Mouse (Mus musculus): ENCODE data around the gene Plpp3. TPM values are rescaled to one million over a fixed set of nuclear protein-coding genes. Genes with fewer than 3 reads are reported as not detected.

Gene Plpp3
- 70.9 and 78.5 TPM in 2 replicates for polyA plus RNA-seq (2015; fragmentation: Nextera tagmentation; extraction: Ambion mirVana)

GRCm38 (mm10) chr4:105157276-105158168, at the start of gene Plpp3:
Plpp3 (plus strand) TSS chr4:105157347.
- Histone ChIP-seq H3K4me2 (peak within 1 kb of the TSS; percentile 79), H3K27me3 (peaks cover 3% of the 10 kb centered on the region; the same call in 1 of the 2 replicates), H3K4me3 (peak within 1 kb of the TSS; percentile 87), H3K4me1 (replicated peaks) (peaks cover 44% of the 10 kb centered on the region), H3K9me3 (no peaks in the 10 kb centered on the region), H3K27ac (replicated peaks) (peak within 1 kb of the TSS; percentile 93), H3K9ac (peak within 1 kb of the TSS; percentile 95), H3K36me3 (no peaks in the 10 kb centered on the region)
- ATAC-seq (ENCODE audit: low read depth) = peak; percentile 74
- WGBS = under 1% methylated on average over 76 of the region's 77 CpGs

GRCm38 (mm10) chr4:105107943-105108640, 49.1 kb upstream of the Plpp3 start:
- Histone ChIP-seq H3K4me1 (replicated peaks) (peaks cover 30% of the 10 kb centered on the region), H3K9ac (no peak overlapping the region), H3K9me3 (no peaks in the 10 kb centered on the region), H3K27ac (replicated peaks) (no peak overlapping the region), H3K4me2 (peak overlapping the region; percentile 83), H3K36me3 (no peaks in the 10 kb centered on the region), H3K27me3 (no peaks in the 10 kb centered on the region), H3K4me3 (peak overlapping the region; percentile 78; the same call in 1 of the 2 replicates)
- no peak for ATAC-seq (ENCODE audit: low read depth)
- WGBS = 62% methylated on average over 12 of the region's 12 CpGs

GRCm38 (mm10) chr4:105108641-105109198, 48.4 kb upstream of the Plpp3 start:
- Histone ChIP-seq H3K27ac (replicated peaks) (no peak overlapping the region), H3K9ac (peak overlapping the region; percentile 88), H3K36me3 (no peaks in the 10 kb centered on the region), H3K27me3 (no peaks in the 10 kb centered on the region), H3K4me1 (replicated peaks) (peaks cover 30% of the 10 kb centered on the region), H3K9me3 (no peaks in the 10 kb centered on the region), H3K4me2 (peak overlapping the region; percentile 83), H3K4me3 (peak overlapping the region; percentile 78)
- WGBS = 30% methylated on average over 5 of the region's 5 CpGs
- ATAC-seq (ENCODE audit: low read depth) = peak; percentile 2; the same call in 1 of the 2 replicates

- Histone ChIP-seq H3K9me3 (no peaks in the 10 kb centered on the region), H3K9ac (peak within 1 kb of the TSS; percentile 88), H3K36me3 (no peaks in the 10 kb centered on the region), H3K4me1 (replicated peaks) (peaks cover 30% of the 10 kb centered on the region), H3K27ac (replicated peaks) (peak within 1 kb of the TSS; percentile 90), H3K4me3 (peak within 1 kb of the TSS; percentile 78), H3K4me2 (peak within 1 kb of the TSS; percentile 83), H3K27me3 (no peaks in the 10 kb centered on the region)
- WGBS = under 1% methylated on average over 80 of the region's 80 CpGs
- ATAC-seq (ENCODE audit: low read depth) = peak; percentile 92
These were observed 47.8 kb upstream of the Plpp3 start, which contains the start of gene Prkaa2 for GRCm38 (mm10) chr4:105109199-105109989. Prkaa2 (minus strand) TSS chr4:105109890.

GRCm38 (mm10) chr4:105109990-105110683, 47.0 kb upstream of the Plpp3 start:
- peak overlapping the region; percentile 78 for H3K4me3 ChIP-seq
- H3K27ac ChIP-seq (replicated peaks) = peak overlapping the region; percentile 90
- peak overlapping the region; percentile 83 for H3K4me2 ChIP-seq
- peak overlapping the region; percentile 88 for H3K9ac ChIP-seq
- H3K27me3 ChIP-seq = no peaks in the 10 kb centered on the region
- no peaks in the 10 kb centered on the region for H3K36me3 ChIP-seq
- H3K4me1 ChIP-seq (replicated peaks) = peaks cover 30% of the 10 kb centered on the region
- H3K9me3 ChIP-seq = no peaks in the 10 kb centered on the region
- WGBS = 2% methylated on average over 24 of the region's 24 CpGs
- peak; percentile 82 for ATAC-seq (ENCODE audit: low read depth)

- Histone ChIP-seq H3K27me3 (no peaks in the 10 kb centered on the region), H3K4me2 (peak overlapping the region; percentile 83), H3K9ac (peak overlapping the region; percentile 88), H3K9me3 (no peaks in the 10 kb centered on the region), H3K4me1 (replicated peaks) (peaks cover 26% of the 10 kb centered on the region), H3K36me3 (no peaks in the 10 kb centered on the region), H3K4me3 (peak overlapping the region; percentile 78), H3K27ac (replicated peaks) (peak overlapping the region; percentile 90)
- 53% methylated on average over 4 of the region's 4 CpGs for WGBS
- ATAC-seq (ENCODE audit: low read depth) = peak; percentile 8; the same call in 1 of the 2 replicates
These were observed 46.5 kb upstream of the Plpp3 start for GRCm38 (mm10) chr4:105110684-105111035.

GRCm38 (mm10) chr4:105111770-105112169, 45.4 kb upstream of the Plpp3 start:
- H3K27ac ChIP-seq (replicated peaks) = no peak overlapping the region
- no peaks in the 10 kb centered on the region for H3K9me3 ChIP-seq
- no peaks in the 10 kb centered on the region for H3K27me3 ChIP-seq
- H3K4me2 ChIP-seq = no peak overlapping the region
- H3K4me1 ChIP-seq (replicated peaks) = peaks cover 26% of the 10 kb centered on the region
- no peaks in the 10 kb centered on the region for H3K36me3 ChIP-seq
- no peak for ATAC-seq (ENCODE audit: low read depth)
- no peak overlapping the region for H3K4me3 ChIP-seq
- no peak overlapping the region for H3K9ac ChIP-seq
- 91% methylated on average over 11 of the region's 11 CpGs for WGBS

GRCm38 (mm10) chr4:105113042-105113441, 44.1 kb upstream of the Plpp3 start:
- WGBS = 82% methylated on average over 5 of the region's 5 CpGs
- Histone ChIP-seq H3K4me2 (no peak overlapping the region), H3K36me3 (no peaks in the 10 kb centered on the region), H3K9me3 (no peaks in the 10 kb centered on the region), H3K27ac (replicated peaks) (no peak overlapping the region), H3K4me1 (replicated peaks) (peaks cover 19% of the 10 kb centered on the region), H3K4me3 (no peak overlapping the region), H3K9ac (no peak overlapping the region), H3K27me3 (no peaks in the 10 kb centered on the region)
- ATAC-seq (ENCODE audit: low read depth) = no peak

GRCm38 (mm10) chr4:105113468-105113867, 43.7 kb upstream of the Plpp3 start:
- ATAC-seq (ENCODE audit: low read depth) = no peak
- no peaks in the 10 kb centered on the region for H3K9me3 ChIP-seq
- no peak overlapping the region for H3K4me3 ChIP-seq
- H3K36me3 ChIP-seq = no peaks in the 10 kb centered on the region
- H3K4me2 ChIP-seq = no peak overlapping the region
- 85% methylated on average over 3 of the region's 3 CpGs for WGBS
- no peak overlapping the region for H3K27ac ChIP-seq (replicated peaks)
- H3K4me1 ChIP-seq (replicated peaks) = peaks cover 15% of the 10 kb centered on the region
- H3K27me3 ChIP-seq = no peaks in the 10 kb centered on the region
- H3K9ac ChIP-seq = no peak overlapping the region

- no peak for ATAC-seq (ENCODE audit: low read depth)
- H3K27ac ChIP-seq (replicated peaks) = no peak overlapping the region
- H3K9ac ChIP-seq = no peak overlapping the region
- no peaks in the 10 kb centered on the region for H3K9me3 ChIP-seq
- H3K27me3 ChIP-seq = no peaks in the 10 kb centered on the region
- 53% methylated on average over 6 of the region's 6 CpGs for WGBS
- H3K4me1 ChIP-seq (replicated peaks) = no peaks in the 10 kb centered on the region
- no peaks in the 10 kb centered on the region for H3K36me3 ChIP-seq
- H3K4me3 ChIP-seq = no peak overlapping the region
- H3K4me2 ChIP-seq = no peak overlapping the region
These were observed 36.1 kb upstream of the Plpp3 start for GRCm38 (mm10) chr4:105121081-105121480.

GRCm38 (mm10) chr4:105122429-105122828, 34.7 kb upstream of the Plpp3 start:
- Histone ChIP-seq H3K4me2 (no peak overlapping the region), H3K4me1 (replicated peaks) (no peaks in the 10 kb centered on the region), H3K4me3 (no peak overlapping the region), H3K9ac (no peak overlapping the region), H3K36me3 (no peaks in the 10 kb centered on the region), H3K27ac (replicated peaks) (no peak overlapping the region), H3K27me3 (no peaks in the 10 kb centered on the region), H3K9me3 (peaks cover 4% of the 10 kb centered on the region; the same call in 1 of the 2 replicates)
- ATAC-seq (ENCODE audit: low read depth) = no peak
- WGBS = 47% methylated on average over 8 of the region's 8 CpGs

Measured in neural tube, embryonic 13.5 days (tissue).